Mouse (Mus musculus): ENCODE results near the gene Atp6v1g3. TPM values are rescaled to one million over a fixed set of nuclear protein-coding genes. Genes with fewer than 3 reads are reported as not detected.

The Atp6v1g3 gene
- total and polyA plus RNA-seq, 3 experiments, result not detected

- H3K4me1 ChIP-seq (ENCODE audit: insufficient read depth, low read depth, low read length), result no peaks in the 10 kb centered on the region
- peaks cover 2% of the 10 kb centered on the region for H3K9me3 ChIP-seq (replicated peaks)
- H3K4me3 ChIP-seq (ENCODE audit: low read depth, low read length), result no peak overlapping the region
- H3K27me3 ChIP-seq (ENCODE audit: insufficient read depth, low read length), result no peaks in the 10 kb centered on the region
- TF ChIP-seq POLR2AphosphoS5 (IDR thresholded peaks at IDR 0.05; ENCODE audit: insufficient replicate concordance, low read depth, low read length), result no peak
- TF ChIP-seq GATA1 (IDR thresholded peaks at IDR 0.05; ENCODE audit: borderline replicate concordance, low read length), result no peak
- TF ChIP-seq TAL1 (conservative IDR thresholded peaks at IDR 0.05; ENCODE audit: low read depth, low read length), result no peak
- TF ChIP-seq GATA2 (IDR thresholded peaks at IDR 0.05; ENCODE audit: borderline replicate concordance, low read depth, low read length), result no peak
- no peak for TF ChIP-seq CTCF (IDR thresholded peaks at IDR 0.05; ENCODE audit: low read depth, low read length)
- H3K36me3 ChIP-seq (replicated peaks), result no peaks in the 10 kb centered on the region
- ATAC-seq (ENCODE audit: extremely low read depth, insufficient number of reproducible peaks, low FRiP score, poor library complexity, severe bottlenecking), result no peak
- DNase-seq (ENCODE audit: low spot score), result no peak
Measured at GRCm38 (mm10) chr1:138298156-138298555, 24.6 kb downstream of the Atp6v1g3 start.

DNA sequence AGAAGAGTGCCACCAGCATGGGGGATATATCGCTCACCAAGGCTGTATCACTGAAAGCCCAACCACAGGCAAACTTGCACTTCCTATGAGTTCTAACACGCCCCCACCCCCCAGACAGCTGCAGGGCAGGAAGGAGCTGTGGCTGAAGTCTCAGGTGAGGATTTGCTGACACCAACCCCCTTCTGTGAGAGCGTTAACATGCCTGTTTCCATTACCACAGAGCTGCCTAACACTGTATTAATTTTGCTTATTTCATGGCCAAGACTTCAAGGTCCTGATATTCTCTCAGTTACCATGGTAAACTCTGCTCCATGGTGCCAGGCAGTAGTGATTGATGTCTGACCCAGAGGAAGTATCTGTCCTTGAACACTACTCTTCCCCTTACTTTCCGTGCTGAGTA lies 26.0 kb downstream of the Atp6v1g3 start:
- Histone ChIP-seq H3K4me1 (ENCODE audit: insufficient read depth, low read depth, low read length) (no peaks in the 10 kb centered on the region), H3K27me3 (ENCODE audit: insufficient read depth, low read length) (no peaks in the 10 kb centered on the region), H3K9me3 (replicated peaks) (peaks cover 2% of the 10 kb centered on the region), H3K36me3 (replicated peaks) (no peaks in the 10 kb centered on the region), H3K4me3 (ENCODE audit: low read depth, low read length) (no peak overlapping the region)
- DNase-seq (ENCODE audit: low spot score), result no peak
- ATAC-seq (ENCODE audit: extremely low read depth, insufficient number of reproducible peaks, low FRiP score, poor library complexity, severe bottlenecking), result no peak
- TF ChIP-seq GATA2 (IDR thresholded peaks at IDR 0.05; ENCODE audit: borderline replicate concordance, low read depth, low read length), result no peak
- TF ChIP-seq GATA1 (IDR thresholded peaks at IDR 0.05; ENCODE audit: borderline replicate concordance, low read length), result no peak
- TF ChIP-seq CTCF (IDR thresholded peaks at IDR 0.05; ENCODE audit: low read depth, low read length), result no peak
- no peak for TF ChIP-seq POLR2AphosphoS5 (IDR thresholded peaks at IDR 0.05; ENCODE audit: insufficient replicate concordance, low read depth, low read length)
- TF ChIP-seq TAL1 (conservative IDR thresholded peaks at IDR 0.05; ENCODE audit: low read depth, low read length), result no peak

GRCm38 (mm10) chr1:138301920-138302319 lies 28.4 kb downstream of the Atp6v1g3 start:
- DNase-seq (ENCODE audit: low spot score) (no peak), ATAC-seq (ENCODE audit: extremely low read depth, insufficient number of reproducible peaks, low FRiP score, poor library complexity, severe bottlenecking) (no peak)
- no peaks in the 10 kb centered on the region for H3K36me3 ChIP-seq (replicated peaks)
- no peaks in the 10 kb centered on the region for H3K4me1 ChIP-seq (ENCODE audit: insufficient read depth, low read depth, low read length)
- H3K4me3 ChIP-seq (ENCODE audit: low read depth, low read length), result no peak overlapping the region
- peaks cover 2% of the 10 kb centered on the region for H3K9me3 ChIP-seq (replicated peaks)
- no peak for TF ChIP-seq GATA1 (IDR thresholded peaks at IDR 0.05; ENCODE audit: borderline replicate concordance, low read length)
- H3K27me3 ChIP-seq (ENCODE audit: insufficient read depth, low read length), result no peaks in the 10 kb centered on the region

DNA sequence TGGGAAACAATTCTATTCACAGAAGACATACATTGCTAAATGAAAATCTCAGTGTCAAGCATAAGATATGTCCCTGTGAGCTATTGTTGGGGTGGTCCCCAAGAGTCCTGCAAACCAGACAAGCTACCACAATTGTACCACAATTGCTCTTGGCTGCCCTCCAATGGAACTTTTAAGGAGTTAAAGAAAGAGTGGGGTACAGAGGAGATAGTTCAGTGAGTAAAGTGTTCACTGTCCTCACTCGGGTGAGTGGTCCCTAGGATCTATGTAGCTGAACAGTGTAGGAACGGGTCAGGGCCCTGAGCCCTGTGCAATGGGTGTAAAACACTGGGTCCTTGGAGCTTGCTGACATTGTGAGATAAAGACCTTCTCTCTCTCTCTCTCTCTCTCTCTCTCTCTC lies 29.2 kb downstream of the Atp6v1g3 start:
- ATAC-seq (ENCODE audit: extremely low read depth, insufficient number of reproducible peaks, low FRiP score, poor library complexity, severe bottlenecking), result no peak
- no peaks in the 10 kb centered on the region for H3K27me3 ChIP-seq (ENCODE audit: insufficient read depth, low read length)
- no peak overlapping the region for H3K4me3 ChIP-seq (ENCODE audit: low read depth, low read length)
- DNase-seq (ENCODE audit: low spot score), result no peak
- H3K4me1 ChIP-seq (ENCODE audit: insufficient read depth, low read depth, low read length), result no peaks in the 10 kb centered on the region
- H3K36me3 ChIP-seq (replicated peaks), result no peaks in the 10 kb centered on the region
- no peak for TF ChIP-seq GATA2 (IDR thresholded peaks at IDR 0.05; ENCODE audit: borderline replicate concordance, low read depth, low read length)
- TF ChIP-seq POLR2AphosphoS5 (IDR thresholded peaks at IDR 0.05; ENCODE audit: insufficient replicate concordance, low read depth, low read length), result no peak
- no peak for TF ChIP-seq GATA1 (IDR thresholded peaks at IDR 0.05; ENCODE audit: borderline replicate concordance, low read length)
- no peak for TF ChIP-seq CTCF (IDR thresholded peaks at IDR 0.05; ENCODE audit: low read depth, low read length)
- TF ChIP-seq TAL1 (conservative IDR thresholded peaks at IDR 0.05; ENCODE audit: low read depth, low read length), result no peak
- H3K9me3 ChIP-seq (replicated peaks), result peaks cover 2% of the 10 kb centered on the region

GRCm38 (mm10) chr1:138303296-138303695 lies 29.8 kb downstream of the Atp6v1g3 start:
- H3K36me3 ChIP-seq (replicated peaks), result no peaks in the 10 kb centered on the region
- DNase-seq (ENCODE audit: low spot score) (no peak), ATAC-seq (ENCODE audit: extremely low read depth, insufficient number of reproducible peaks, low FRiP score, poor library complexity, severe bottlenecking) (no peak)

GRCm38 (mm10) chr1:138304141-138304915 lies 30.8 kb downstream of the Atp6v1g3 start:
- H3K4me1 ChIP-seq (ENCODE audit: insufficient read depth, low read depth, low read length), result no peaks in the 10 kb centered on the region
- no peak for DNase-seq (ENCODE audit: low spot score)
- no peak overlapping the region for H3K4me3 ChIP-seq (ENCODE audit: low read depth, low read length)
- H3K36me3 ChIP-seq (replicated peaks), result no peaks in the 10 kb centered on the region
- no peak for TF ChIP-seq GATA1 (IDR thresholded peaks at IDR 0.05; ENCODE audit: borderline replicate concordance, low read length)
- no peak for TF ChIP-seq POLR2AphosphoS5 (IDR thresholded peaks at IDR 0.05; ENCODE audit: insufficient replicate concordance, low read depth, low read length)
- TF ChIP-seq TAL1 (conservative IDR thresholded peaks at IDR 0.05; ENCODE audit: low read depth, low read length), result no peak
- no peak for TF ChIP-seq CTCF (IDR thresholded peaks at IDR 0.05; ENCODE audit: low read depth, low read length)
- no peak for TF ChIP-seq GATA2 (IDR thresholded peaks at IDR 0.05; ENCODE audit: borderline replicate concordance, low read depth, low read length)
- no peak for ATAC-seq (ENCODE audit: extremely low read depth, insufficient number of reproducible peaks, low FRiP score, poor library complexity, severe bottlenecking)
- no peaks in the 10 kb centered on the region for H3K27me3 ChIP-seq (ENCODE audit: insufficient read depth, low read length)
- H3K9me3 ChIP-seq (replicated peaks), result peaks cover 2% of the 10 kb centered on the region; the same call in 1 of the 2 replicates

More at GRCm38 (mm10) chr1:138303296-138303695, 29.8 kb downstream of the Atp6v1g3 start:
- H3K27me3 ChIP-seq (ENCODE audit: insufficient read depth, low read length), result no peaks in the 10 kb centered on the region
- no peak overlapping the region for H3K4me3 ChIP-seq (ENCODE audit: low read depth, low read length)
- TF ChIP-seq GATA2 (IDR thresholded peaks at IDR 0.05; ENCODE audit: borderline replicate concordance, low read depth, low read length) (no peak), GATA1 (IDR thresholded peaks at IDR 0.05; ENCODE audit: borderline replicate concordance, low read length) (no peak), POLR2AphosphoS5 (IDR thresholded peaks at IDR 0.05; ENCODE audit: insufficient replicate concordance, low read depth, low read length) (no peak), CTCF (IDR thresholded peaks at IDR 0.05; ENCODE audit: low read depth, low read length) (no peak), TAL1 (conservative IDR thresholded peaks at IDR 0.05; ENCODE audit: low read depth, low read length) (no peak)
- peaks cover 2% of the 10 kb centered on the region; the same call in 1 of the 2 replicates for H3K9me3 ChIP-seq (replicated peaks)
- no peaks in the 10 kb centered on the region for H3K4me1 ChIP-seq (ENCODE audit: insufficient read depth, low read depth, low read length)
